Mouse (Mus musculus): Measurements from ENCODE around the gene Rasl10a. TPM values are rescaled to one million over a fixed set of nuclear protein-coding genes. Genes with fewer than 3 reads are reported as not detected.

The Rasl10a gene
- total RNA-seq, 2 experiments from 2014 or later, result not detected

- ATAC-seq (replicated peaks; ENCODE audit: poor library complexity), result no peak
Measured at GRCm38 (mm10) chr11:5052200-5052854, 5.6 kb upstream of the Rasl10a start.

DNA sequence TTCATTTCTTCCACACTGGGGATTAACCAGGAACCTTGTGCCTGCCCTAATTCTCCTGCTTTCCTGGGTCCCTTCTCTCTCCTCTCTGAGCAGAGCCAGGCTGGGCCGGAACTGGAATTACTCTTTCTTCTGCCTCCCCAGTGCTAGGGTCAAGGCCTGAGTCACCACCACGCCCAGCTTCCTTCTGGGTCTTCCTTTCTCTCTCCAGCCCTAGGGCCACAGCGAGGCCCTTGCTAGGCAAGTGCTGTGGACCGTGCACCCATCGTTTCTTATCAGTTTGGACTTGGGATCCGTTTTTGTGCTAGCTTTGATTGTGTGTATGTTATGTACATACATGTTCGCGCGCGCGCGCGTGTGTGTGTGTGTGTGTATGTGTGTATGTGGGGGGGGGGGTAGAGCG, 3.8 kb upstream of the Rasl10a start:
- ATAC-seq (replicated peaks; ENCODE audit: poor library complexity), result no peak

GRCm38 (mm10) chr11:5054874-5055273, 3.1 kb upstream of the Rasl10a start:
- no peak for ATAC-seq (replicated peaks; ENCODE audit: poor library complexity)

GRCm38 (mm10) chr11:5055945-5056938, 1.7 kb upstream of the Rasl10a start:
- ATAC-seq (replicated peaks; ENCODE audit: poor library complexity), result no peak

- ATAC-seq (replicated peaks; ENCODE audit: poor library complexity), result no peak
Measured at GRCm38 (mm10) chr11:5057064-5057463, 864 bp upstream of the Rasl10a start.

- ATAC-seq (replicated peaks; ENCODE audit: poor library complexity), result no peak
Measured at GRCm38 (mm10) chr11:5057541-5057855, 430 bp upstream of the Rasl10a start.

- no peak for ATAC-seq (replicated peaks; ENCODE audit: poor library complexity)
Measured at GRCm38 (mm10) chr11:5058783-5059182, 855 bp downstream of the Rasl10a start.

GRCm38 (mm10) chr11:5059230-5059629, 1.3 kb downstream of the Rasl10a start:
- ATAC-seq (replicated peaks; ENCODE audit: poor library complexity), result no peak

DNA sequence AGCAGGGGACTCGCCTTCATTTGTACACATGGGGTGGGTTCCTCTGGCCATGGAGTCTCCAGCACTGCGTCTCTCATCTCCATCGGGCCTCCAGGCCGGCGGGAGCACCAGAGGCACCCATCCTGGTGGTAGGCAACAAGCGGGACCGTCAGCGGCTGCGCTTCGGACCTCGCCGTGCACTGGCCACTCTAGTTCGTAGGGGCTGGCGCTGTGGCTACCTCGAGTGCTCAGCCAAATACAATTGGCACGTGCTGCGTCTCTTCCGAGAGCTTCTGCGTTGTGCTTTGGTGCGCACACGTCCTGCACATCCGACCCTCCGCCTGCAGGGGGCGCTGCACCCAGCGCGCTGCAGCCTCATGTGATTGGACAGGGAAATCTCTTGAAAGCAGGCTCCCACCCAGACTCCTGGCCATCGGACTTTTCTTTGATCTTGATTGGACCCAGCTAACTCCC, 1.8 kb downstream of the Rasl10a start:
- peak; percentile 55 for ATAC-seq (replicated peaks; ENCODE audit: poor library complexity)

DNA sequence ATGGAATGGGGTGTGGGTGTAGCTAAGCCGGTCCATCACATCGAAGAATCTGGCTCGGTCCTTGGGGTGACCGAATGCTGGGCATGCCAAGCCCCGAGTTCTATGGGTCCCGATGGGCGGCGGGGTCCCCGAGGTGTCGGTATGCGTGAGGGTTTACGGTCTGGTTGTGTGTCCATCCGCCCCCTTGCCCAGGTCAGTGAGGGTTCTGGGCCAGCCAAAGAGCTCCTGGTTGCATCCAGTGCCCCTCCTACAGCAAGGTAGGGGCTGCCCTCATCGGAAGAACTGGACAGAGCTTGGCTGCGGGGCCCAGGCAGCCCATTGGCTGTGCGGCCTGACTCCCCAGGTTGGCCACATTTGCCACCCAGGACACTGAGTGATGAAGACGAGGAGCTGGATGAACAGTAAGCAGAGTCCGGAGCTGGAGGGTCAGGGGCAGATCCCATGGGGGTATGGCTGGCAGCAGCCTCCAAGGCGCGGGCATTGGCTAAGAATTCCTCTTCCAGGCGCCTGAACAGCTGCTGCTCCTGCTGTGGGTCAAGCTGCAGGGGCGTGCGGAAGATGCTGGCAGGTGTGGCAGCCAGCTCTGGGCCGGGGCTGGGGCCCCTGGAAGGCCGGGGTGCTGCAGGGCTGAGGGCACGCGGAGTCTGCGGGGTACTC, 3.0 kb downstream of the Rasl10a start:
- ATAC-seq (replicated peaks; ENCODE audit: poor library complexity), result no peak

- peak; percentile 18 for ATAC-seq (replicated peaks; ENCODE audit: poor library complexity)
Measured at GRCm38 (mm10) chr11:5061413-5062139, 3.6 kb downstream of the Rasl10a start.

DNA sequence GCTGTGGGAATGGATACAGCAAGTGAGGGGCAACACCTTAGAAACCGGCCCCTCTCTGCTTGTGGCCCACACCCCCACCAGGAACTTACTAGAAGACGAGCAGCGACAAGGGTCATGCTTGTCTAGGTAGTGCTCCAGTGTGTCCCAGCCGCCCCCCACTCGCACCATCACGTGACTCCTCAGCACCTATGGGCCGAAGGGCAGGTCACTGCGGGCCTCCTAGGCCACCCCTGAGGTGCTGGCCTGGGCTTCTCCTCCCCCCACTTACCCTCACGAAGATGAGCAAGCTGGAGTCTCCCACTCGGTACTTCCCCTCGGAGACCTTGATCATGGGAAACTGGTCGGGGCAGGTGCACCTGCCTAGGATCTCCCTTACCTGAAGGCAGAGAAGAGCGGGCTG, 4.4 kb downstream of the Rasl10a start:
- ATAC-seq (replicated peaks; ENCODE audit: poor library complexity), result no peak

GRCm38 (mm10) chr11:5062860-5063505, 5.1 kb downstream of the Rasl10a start:
- ATAC-seq (replicated peaks; ENCODE audit: poor library complexity), result no peak

DNA sequence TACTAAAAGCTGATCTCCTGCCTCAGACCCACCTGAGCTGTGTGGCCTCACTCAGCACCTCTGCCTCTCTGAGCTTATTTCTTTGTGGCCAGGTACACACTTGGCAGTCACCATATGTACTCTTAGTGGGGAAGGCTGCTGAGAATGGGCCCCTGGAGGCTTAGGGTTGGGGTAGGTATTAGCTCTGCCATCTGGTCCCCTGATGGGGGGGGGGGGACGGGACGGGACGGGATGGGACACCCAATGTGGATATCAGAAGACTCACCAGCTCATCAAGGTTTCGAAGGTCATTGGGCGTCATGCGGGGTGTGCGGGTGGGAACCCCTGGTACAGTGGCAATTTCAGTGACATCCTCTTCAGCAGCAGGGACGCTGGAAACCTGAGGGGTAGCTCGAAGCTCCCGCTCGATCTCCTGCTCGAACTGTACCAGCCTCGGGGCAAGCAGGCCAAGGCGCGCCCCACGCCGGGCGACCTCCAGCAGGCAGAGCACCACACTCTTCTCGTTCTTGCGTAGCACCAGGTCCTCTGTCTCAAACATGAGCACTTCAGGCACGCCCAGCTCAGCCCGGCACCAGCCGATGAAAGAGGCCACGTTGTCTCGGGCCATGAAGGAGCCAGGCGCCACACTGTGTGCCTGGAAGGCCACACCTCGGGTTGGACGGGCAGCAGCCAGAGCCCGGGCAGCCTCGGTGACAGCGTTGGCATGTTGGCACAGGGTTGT, 5.8 kb downstream of the Rasl10a start:
- ATAC-seq (replicated peaks; ENCODE audit: poor library complexity), result no peak

GRCm38 (mm10) chr11:5064282-5065055, 6.5 kb downstream of the Rasl10a start:
- ATAC-seq (replicated peaks; ENCODE audit: poor library complexity), result no peak

- peak; percentile 54 for ATAC-seq (replicated peaks; ENCODE audit: poor library complexity)
Measured at GRCm38 (mm10) chr11:5065056-5065821, 7.3 kb downstream of the Rasl10a start, which contains the start of gene Gas2l1. Gas2l1 (minus strand) TSS chr11:5065327.

DNA sequence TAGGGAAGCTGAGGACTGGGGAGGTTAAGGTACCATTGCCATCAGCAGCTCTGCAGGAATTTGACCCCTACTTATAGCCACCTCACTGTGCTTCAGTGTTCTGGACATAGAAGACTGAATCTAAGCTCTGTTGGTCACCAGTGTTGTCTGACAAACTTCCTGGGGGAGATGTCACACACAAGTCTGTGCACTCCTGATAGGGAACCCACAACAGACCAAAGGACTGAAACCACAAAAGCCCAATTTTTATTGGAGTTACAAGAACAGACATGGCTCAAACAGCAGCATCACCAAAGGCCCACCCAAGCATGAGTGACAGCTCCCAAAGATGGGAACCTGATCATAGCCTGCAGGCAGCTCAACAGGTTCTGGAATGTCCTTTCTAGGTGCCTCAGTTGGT, 9.1 kb downstream of the Rasl10a start:
- no peak for ATAC-seq (replicated peaks; ENCODE audit: poor library complexity)

Data from megakaryocyte progenitor cell, adult 5-6 weeks (primary cell).